Mouse (Mus musculus) megakaryocyte, embryonic 14.5 days (primary cell): Measurements from ENCODE around the gene Ankrd28.

Source experiments
- FLI1 ChIP-seq: IDR thresholded peaks from 2 replicates; pipeline ENCODE4 v1.6.1; 2012; ENCODE audit warnings: low read length, inconsistent platforms, mixed read lengths
- GATA1 ChIP-seq: IDR thresholded peaks from 3 replicates; pipeline ENCODE4 v1.6.1; 2012; ENCODE audit warnings: mixed read lengths, low read length, inconsistent platforms, borderline replicate concordance

GRCm38 (mm10) chr14:31658126-31658680 is 172.2 kb downstream of the Ankrd28 start:
- TF ChIP-seq GATA1 (no peak), FLI1 (no peak)
